Mouse (Mus musculus) adrenal gland, postnatal 36 days (tissue): ENCODE measurements around the gene Gm9913. TPM values are rescaled to one million over a fixed set of nuclear protein-coding genes. Genes with fewer than 3 reads are reported as not detected.
A peak's percentile ranks its signal among the peaks of the same experiment; 100 is the strongest.

ENCODE experiments used
- DNase-seq, 2 experiments: peaks; one replicate each; pipeline ENCODE4 v3.0.0; 2021; ENCODE audit warnings: mixed read lengths in 1 of 2
- total RNA-seq, 2 experiments: library from RNA; stranded (reverse); gene quantifications; 2 replicates each; pipeline ENCODE4 v1.2.3; 2021

Gene Gm9913
- total RNA-seq, 2 experiments from 2014 or later, result not detected

GRCm38 (mm10) chr2:125496696-125497095, 8.2 kb upstream of the Gm9913 start:
- DNase-seq, result no peak

- DNase-seq, result no peak
Measured at GRCm38 (mm10) chr2:125498216-125498615, 6.7 kb upstream of the Gm9913 start.

GRCm38 (mm10) chr2:125501526-125501925, 3.4 kb upstream of the Gm9913 start:
- no peak for DNase-seq

- peak; percentile 55 to 59 for DNase-seq
Measured at GRCm38 (mm10) chr2:125505746-125506315, 942 bp downstream of the Gm9913 start.

- DNase-seq, result peak; percentile 41 to 59
Measured at GRCm38 (mm10) chr2:125506316-125507054, 1.6 kb downstream of the Gm9913 start.

- no peak for DNase-seq
Measured at GRCm38 (mm10) chr2:125507893-125508292, 3.0 kb downstream of the Gm9913 start, which contains the start of gene Fbn1. Fbn1 (minus strand) TSS chr2:125507993.

GRCm38 (mm10) chr2:125508381-125508780, 3.5 kb downstream of the Gm9913 start:
- DNase-seq, result no peak

GRCm38 (mm10) chr2:125510752-125511151, 5.9 kb downstream of the Gm9913 start:
- no peak for DNase-seq

- no peak for DNase-seq
Measured at GRCm38 (mm10) chr2:125511898-125512297, 7.0 kb downstream of the Gm9913 start.

- no peak for DNase-seq
Measured at GRCm38 (mm10) chr2:125512544-125512943, 7.7 kb downstream of the Gm9913 start.

GRCm38 (mm10) chr2:125514391-125514790, 9.5 kb downstream of the Gm9913 start:
- no peak for DNase-seq

GRCm38 (mm10) chr2:125515291-125516057, 10.6 kb downstream of the Gm9913 start:
- DNase-seq, result no peak

- peak in 1 of 2 experiments; percentile 24 for DNase-seq
Measured at GRCm38 (mm10) chr2:125516594-125516993, 11.7 kb downstream of the Gm9913 start.

GRCm38 (mm10) chr2:125525484-125525883, 20.6 kb downstream of the Gm9913 start:
- DNase-seq, result no peak

GRCm38 (mm10) chr2:125526566-125526965, 21.7 kb downstream of the Gm9913 start:
- no peak for DNase-seq

GRCm38 (mm10) chr2:125530665-125531064, 25.8 kb downstream of the Gm9913 start:
- DNase-seq, result peak in 1 of 2 experiments; percentile 15

- DNase-seq, result no peak
Measured at GRCm38 (mm10) chr2:125539640-125540039, 34.8 kb downstream of the Gm9913 start.

GRCm38 (mm10) chr2:125540579-125540978, 35.7 kb downstream of the Gm9913 start:
- no peak for DNase-seq

GRCm38 (mm10) chr2:125541451-125541850, 36.6 kb downstream of the Gm9913 start:
- DNase-seq, result no peak

- no peak for DNase-seq
Measured at GRCm38 (mm10) chr2:125543646-125544045, 38.8 kb downstream of the Gm9913 start.

- no peak for DNase-seq
Measured at GRCm38 (mm10) chr2:125544986-125545385, 40.1 kb downstream of the Gm9913 start.

- DNase-seq, result no peak
Measured at GRCm38 (mm10) chr2:125548806-125549578, 44.1 kb downstream of the Gm9913 start.
